Mouse (Mus musculus) hindbrain, embryonic 11.5 days (tissue): Measurements from ENCODE around the gene Cdh23. TPM values are rescaled to one million over a fixed set of nuclear protein-coding genes. Genes with fewer than 3 reads are reported as not detected.

ENCODE experiments used
- ATAC-seq: fragments of 200-750 bp; cut with Nextera tagmentation; 2 replicates; pipeline ENCODE4 v1.8.0; 2017; ENCODE audit warnings: mild to moderate bottlenecking, moderate TSS enrichment, moderate library complexity; ENCODE audit not compliant: low FRiP score
- DNase-seq: peaks from one replicate; pipeline ENCODE4 v3.0.0-alpha.2; 2015; ENCODE audit warnings: low spot score
- H3K27ac ChIP-seq: fragments of 300-500 bp; sonication (generic); 2 replicates; pipeline ENCODE4 v1.5.1; 2014; ENCODE audit warnings: mild to moderate bottlenecking, low read depth, low read length
- H3K27me3 ChIP-seq: fragments of 300-500 bp; sonication (generic); 2 replicates; pipeline ENCODE4 v1.6.1; 2014; ENCODE audit warnings: mild to moderate bottlenecking, low read length, moderate library complexity, mixed read lengths; ENCODE audit not compliant: control insufficient read depth, insufficient read depth
- H3K36me3 ChIP-seq: fragments of 300-500 bp; sonication (generic); 2 replicates; pipeline ENCODE4 v1.6.1; 2014; ENCODE audit warnings: mild to moderate bottlenecking, low read length, moderate library complexity, mixed read lengths; ENCODE audit not compliant: control insufficient read depth, insufficient read depth
- H3K4me1 ChIP-seq: fragments of 300-500 bp; sonication (generic); replicated peaks from 2 replicates; pipeline ENCODE4 v1.6.1; 2014; ENCODE audit warnings: low read length, mixed read lengths; ENCODE audit not compliant: control insufficient read depth, insufficient read depth
- H3K4me2 ChIP-seq: fragments of 300-500 bp; sonication (generic); replicated peaks from 2 replicates; pipeline ENCODE4 v1.6.1; 2014; ENCODE audit warnings: mild to moderate bottlenecking, low read depth, low read length
- H3K4me3 ChIP-seq: fragments of 300-500 bp; sonication (generic); 2 replicates; pipeline ENCODE4 v1.5.1; 2014; ENCODE audit warnings: low read depth, low read length
- H3K9ac ChIP-seq: fragments of 300-500 bp; sonication (generic); 2 replicates; pipeline ENCODE4 v1.6.1; 2014; ENCODE audit warnings: low read depth, low read length
- H3K9me3 ChIP-seq: fragments of 300-500 bp; sonication (generic); 2 replicates; pipeline ENCODE4 v1.6.1; 2016; ENCODE audit warnings: low read length; ENCODE audit not compliant: control insufficient read depth
- WGBS: fragments of 180-500 bp; shearing (Covaris S2); extraction: QIAGEN DNeasy Blood & Tissue Kit; methylation state at CpG from one replicate; pipeline ENCODE4 v1.1.7; 2014; 5-methylcytosine and 5-hydroxymethylcytosine counted together
- polyA plus RNA-seq: library from polyadenylated mRNA; unstranded; fragments of >200 nt; fragmentation: Nextera tagmentation; extraction: Ambion mirVana; gene quantifications from 2 replicates; pipeline ENCODE4 v1.2.1, GENCODE M21; 2014

Gene Cdh23
- polyA plus RNA-seq, 1 experiment from 2014 or later = 1.6 TPM

DNA sequence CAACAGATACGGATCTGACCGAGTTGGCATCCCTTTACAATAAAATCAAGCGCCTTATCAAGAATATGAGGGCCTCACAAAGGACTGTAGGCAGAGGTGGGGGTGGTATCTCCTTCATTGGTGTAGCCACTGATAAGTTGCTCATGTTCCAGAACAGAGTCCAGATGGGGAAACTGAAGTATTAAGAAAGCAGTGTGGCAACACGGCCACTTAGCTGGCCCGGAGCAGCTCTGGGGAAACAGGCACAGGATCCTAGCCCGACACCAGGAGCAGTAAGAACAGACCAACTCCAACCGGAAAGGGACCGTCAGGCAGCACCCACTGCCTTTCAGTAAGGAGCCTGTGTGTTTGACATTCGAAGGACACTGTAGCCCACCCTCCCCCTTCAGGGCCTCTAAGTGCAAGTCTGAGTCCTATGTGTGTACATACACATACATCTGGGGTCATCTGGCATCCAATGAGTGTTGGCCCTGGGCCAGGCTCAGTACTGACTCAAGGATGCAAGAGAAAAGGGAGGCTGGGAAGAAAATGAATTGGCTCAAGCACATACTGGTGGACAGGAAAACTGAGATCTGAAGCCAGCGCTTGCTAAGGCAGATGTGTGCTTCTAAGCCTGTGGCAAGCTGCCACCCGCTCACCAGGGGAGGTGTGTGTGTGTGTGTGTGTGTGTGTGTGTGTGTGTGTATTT, 367.2 kb downstream of the Cdh23 start:
- no peak overlapping the region for H3K4me2 ChIP-seq
- no peaks in the 10 kb centered on the region for H3K36me3 ChIP-seq
- ATAC-seq (no peak), DNase-seq (no peak)
- no peak overlapping the region for H3K4me3 ChIP-seq
- no peak overlapping the region for H3K9ac ChIP-seq
- H3K27ac ChIP-seq = no peak overlapping the region
- H3K4me1 ChIP-seq = no peaks in the 10 kb centered on the region
- H3K27me3 ChIP-seq = no peaks in the 10 kb centered on the region
- H3K9me3 ChIP-seq = no peaks in the 10 kb centered on the region
- 88% methylated on average over 11 of the region's 11 CpGs for WGBS

DNA sequence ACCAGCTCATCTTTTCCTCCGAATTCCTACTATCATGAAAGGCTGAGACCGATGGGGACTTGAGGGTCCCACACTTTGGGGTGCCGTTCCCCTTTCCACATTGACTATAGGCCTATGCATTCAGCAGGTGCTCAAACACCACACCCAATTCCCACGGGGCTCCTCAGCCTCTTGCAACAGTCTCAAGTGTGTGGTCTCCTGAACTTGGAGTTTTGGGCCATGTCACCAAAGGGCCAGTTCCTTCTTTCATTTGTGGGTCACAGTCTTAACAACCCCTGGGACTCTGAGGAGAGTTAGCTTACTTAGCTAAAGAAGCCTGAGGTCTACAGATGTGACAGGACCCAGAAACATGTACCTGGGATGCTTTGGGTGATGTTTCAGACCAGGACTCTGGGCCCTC, 380.1 kb downstream of the Cdh23 start:
- DNase-seq = no peak

DNA sequence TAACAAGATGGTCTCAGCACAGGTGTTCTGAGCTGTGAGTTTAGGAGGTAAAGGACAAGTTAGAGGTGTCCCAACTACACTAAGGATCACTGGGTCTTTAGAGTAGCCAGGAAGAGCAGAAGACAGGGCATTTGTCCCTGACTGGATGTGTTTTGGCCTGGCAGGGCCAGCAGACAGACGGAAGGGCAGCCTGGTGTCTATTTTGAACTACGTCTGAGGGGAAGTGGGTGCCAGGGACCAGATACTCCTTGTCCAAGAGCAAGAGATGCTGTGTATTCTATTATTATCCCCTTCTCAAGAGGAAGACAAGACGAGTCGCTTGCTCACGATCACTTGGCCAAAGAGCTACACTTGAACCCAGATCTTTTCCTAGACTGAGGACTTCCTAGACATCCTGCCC, 382.7 kb downstream of the Cdh23 start:
- WGBS = 91% methylated on average over 5 of the region's 5 CpGs
- no peak for DNase-seq
- no peak overlapping the region for H3K4me3 ChIP-seq

More for the DNA sequence above, 380.1 kb downstream of the Cdh23 start:
- no peaks in the 10 kb centered on the region for H3K9me3 ChIP-seq
- no peak overlapping the region for H3K4me2 ChIP-seq
- no peak for ATAC-seq
- no peak overlapping the region for H3K9ac ChIP-seq
- no peak overlapping the region for H3K27ac ChIP-seq
- no peaks in the 10 kb centered on the region for H3K27me3 ChIP-seq
- H3K4me3 ChIP-seq = no peak overlapping the region
- H3K4me1 ChIP-seq = no peaks in the 10 kb centered on the region
- 91% methylated on average over 4 of the region's 4 CpGs for WGBS
- H3K36me3 ChIP-seq = no peaks in the 10 kb centered on the region

DNA sequence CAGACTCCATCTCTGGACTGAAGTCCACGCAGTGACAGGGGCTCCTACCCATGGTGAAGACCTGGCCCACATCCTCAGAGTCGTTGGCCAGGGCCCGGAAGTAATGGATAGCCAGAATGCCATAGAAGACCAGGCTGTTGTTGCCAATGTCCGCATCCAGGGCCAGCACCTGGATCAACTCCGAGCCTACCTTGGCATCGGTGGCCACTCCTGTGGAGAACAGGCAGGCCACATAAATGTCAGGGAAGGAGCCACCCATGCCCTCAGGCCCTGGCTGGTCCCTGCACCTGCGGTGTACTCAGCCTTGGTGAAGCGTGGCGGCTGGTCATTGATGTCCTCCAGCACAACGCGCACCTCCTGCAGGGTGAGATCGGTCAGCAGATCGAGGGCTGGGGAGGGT, 385.7 kb downstream of the Cdh23 start:
- Histone ChIP-seq H3K4me3 (no peak overlapping the region), H3K27me3 (no peaks in the 10 kb centered on the region), H3K36me3 (no peaks in the 10 kb centered on the region), H3K27ac (no peak overlapping the region), H3K9ac (no peak overlapping the region), H3K4me1 (no peaks in the 10 kb centered on the region), H3K4me2 (no peak overlapping the region), H3K9me3 (no peaks in the 10 kb centered on the region)
- DNase-seq (no peak), ATAC-seq (no peak)
- 90% methylated on average over 13 of the region's 13 CpGs for WGBS

More for the DNA sequence above, 382.7 kb downstream of the Cdh23 start:
- H3K36me3 ChIP-seq = no peaks in the 10 kb centered on the region
- no peaks in the 10 kb centered on the region for H3K4me1 ChIP-seq
- H3K9ac ChIP-seq = no peak overlapping the region
- H3K9me3 ChIP-seq = no peaks in the 10 kb centered on the region
- H3K4me2 ChIP-seq = no peak overlapping the region
- H3K27me3 ChIP-seq = no peaks in the 10 kb centered on the region
- ATAC-seq = no peak
- H3K27ac ChIP-seq = no peak overlapping the region

DNA sequence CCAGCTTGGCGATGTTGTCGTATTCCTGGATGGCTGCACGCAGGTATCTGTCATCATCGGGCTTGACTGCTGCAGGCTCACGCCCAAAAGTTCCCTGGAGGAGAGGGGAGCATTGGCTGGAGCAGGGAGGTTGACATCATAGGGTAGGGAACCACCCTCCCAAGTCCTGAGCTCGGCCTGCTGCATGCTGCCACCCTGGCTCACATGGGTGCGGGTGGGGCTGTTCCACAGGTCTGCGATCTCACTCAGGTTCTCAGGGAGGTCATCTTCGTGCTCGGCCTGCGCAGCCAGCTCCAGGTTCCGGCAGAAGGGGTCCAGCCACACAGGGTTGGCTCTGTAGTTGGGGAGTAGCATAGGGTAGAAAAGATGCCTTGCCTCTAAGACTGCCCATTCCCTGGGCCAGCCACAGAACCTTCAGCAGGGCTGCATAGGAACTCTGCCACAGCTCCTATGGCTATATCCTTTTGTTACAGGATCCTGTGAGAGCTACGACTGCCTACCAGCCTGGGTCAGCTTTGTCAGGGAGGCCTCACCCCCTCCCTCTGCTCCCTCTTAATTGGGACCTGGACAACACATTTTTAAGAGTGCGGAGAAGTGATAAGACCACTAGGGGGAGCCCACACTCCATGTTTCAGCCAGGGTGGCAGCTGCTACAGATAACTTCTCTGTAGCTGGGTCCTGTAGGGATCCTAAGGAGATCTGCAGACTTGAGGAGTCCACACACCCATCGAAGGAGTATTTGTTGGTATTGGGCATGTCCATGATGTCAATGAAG, 391.2 kb downstream of the Cdh23 start:
- Histone ChIP-seq H3K9ac (no peak overlapping the region), H3K4me2 (no peak overlapping the region), H3K27ac (no peak overlapping the region), H3K4me3 (no peak overlapping the region), H3K27me3 (no peaks in the 10 kb centered on the region), H3K9me3 (no peaks in the 10 kb centered on the region), H3K4me1 (no peaks in the 10 kb centered on the region), H3K36me3 (peaks cover 7% of the 10 kb centered on the region; the same call in 1 of the 2 replicates)
- DNase-seq (peak; percentile 90), ATAC-seq (peak; percentile 75)
- WGBS = 59% methylated on average over 15 of the region's 15 CpGs

DNA sequence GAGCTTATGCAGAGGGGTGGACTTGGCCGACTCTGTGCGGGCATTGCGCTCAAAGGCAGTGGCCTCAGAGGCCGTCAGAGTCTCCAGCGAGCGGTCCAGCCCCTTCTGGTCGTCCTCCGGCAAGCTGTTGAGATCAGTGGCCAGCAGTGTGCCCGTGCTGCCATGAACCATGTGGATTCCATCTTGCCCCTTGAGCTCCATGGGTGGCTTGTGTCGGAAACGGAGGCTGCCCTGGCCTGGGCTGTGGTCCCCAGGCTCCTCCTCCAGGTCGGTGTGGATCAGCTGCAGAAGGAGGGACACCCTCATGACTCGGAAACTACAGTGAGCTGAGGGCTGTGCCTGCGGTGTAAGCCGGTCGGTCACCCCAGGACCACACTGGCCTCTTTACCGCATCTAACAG, 392.9 kb downstream of the Cdh23 start:
- H3K27ac ChIP-seq = no peak overlapping the region
- H3K4me1 ChIP-seq = no peaks in the 10 kb centered on the region
- peaks cover 12% of the 10 kb centered on the region; the same call in 1 of the 2 replicates for H3K36me3 ChIP-seq
- DNase-seq (no peak), ATAC-seq (no peak)
- H3K4me3 ChIP-seq = no peak overlapping the region
- H3K27me3 ChIP-seq = no peaks in the 10 kb centered on the region
- no peaks in the 10 kb centered on the region for H3K9me3 ChIP-seq
- no peak overlapping the region for H3K9ac ChIP-seq
- WGBS = 86% methylated on average over 17 of the region's 17 CpGs
- H3K4me2 ChIP-seq = no peak overlapping the region

DNA sequence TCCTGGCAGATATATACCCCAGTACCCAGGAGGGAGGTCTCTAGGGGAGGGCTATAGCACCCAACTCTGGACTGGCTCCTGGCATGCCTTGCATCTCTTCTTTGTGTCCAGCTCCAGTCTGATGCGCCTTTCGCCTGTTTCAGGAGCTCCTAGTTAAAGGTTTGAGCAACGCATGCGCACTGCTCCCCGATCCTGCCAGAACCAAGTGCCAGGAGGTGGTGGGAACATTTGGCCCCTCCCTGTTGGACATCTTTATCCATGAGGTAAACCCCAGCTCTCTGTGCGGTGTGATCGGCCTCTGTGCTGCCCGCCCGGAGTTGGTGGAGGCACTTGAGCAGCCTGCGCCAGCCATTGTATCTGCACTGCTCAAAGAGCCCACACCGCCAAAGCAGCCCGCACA, 396.7 kb downstream of the Cdh23 start:
- 99% methylated on average over 12 of the region's 12 CpGs for WGBS
- no peak overlapping the region for H3K4me3 ChIP-seq
- ATAC-seq (no peak), DNase-seq (no peak)
- no peaks in the 10 kb centered on the region for H3K9me3 ChIP-seq
- no peak overlapping the region for H3K4me2 ChIP-seq
- no peak overlapping the region for H3K27ac ChIP-seq
- no peaks in the 10 kb centered on the region for H3K27me3 ChIP-seq
- H3K36me3 ChIP-seq = peaks cover 18% of the 10 kb centered on the region; the same call in 1 of the 2 replicates
- H3K4me1 ChIP-seq = no peaks in the 10 kb centered on the region
- no peak overlapping the region for H3K9ac ChIP-seq

DNA sequence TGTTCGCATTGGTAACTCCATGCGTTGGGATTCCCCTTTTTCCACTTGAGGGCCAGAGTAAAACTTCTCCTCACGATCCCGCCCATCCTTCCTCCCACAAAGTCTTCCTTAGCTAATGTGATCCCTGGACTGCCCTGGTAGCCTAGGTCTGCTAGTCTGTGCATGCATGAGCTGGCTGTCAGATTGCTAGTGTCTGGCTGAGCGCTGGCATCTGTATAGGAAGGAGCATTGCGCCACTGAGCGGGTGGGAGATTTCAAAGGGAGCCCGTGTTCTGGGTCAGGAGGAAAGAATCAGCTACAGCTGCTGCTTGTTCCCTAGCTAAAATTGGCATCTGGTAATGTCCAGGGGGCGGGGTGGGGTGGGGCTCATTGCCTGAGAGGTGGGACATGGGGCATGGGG, 400.3 kb downstream of the Cdh23 start:
- no peak overlapping the region for H3K4me2 ChIP-seq
- DNase-seq = no peak
- H3K9me3 ChIP-seq = no peaks in the 10 kb centered on the region
- H3K27me3 ChIP-seq = no peaks in the 10 kb centered on the region
- H3K9ac ChIP-seq = no peak overlapping the region
- ATAC-seq = no peak
- H3K36me3 ChIP-seq = peaks cover 21% of the 10 kb centered on the region; the same call in 1 of the 2 replicates
- no peak overlapping the region for H3K27ac ChIP-seq
- no peaks in the 10 kb centered on the region for H3K4me1 ChIP-seq
- 85% methylated on average over 9 of the region's 9 CpGs for WGBS
- no peak overlapping the region for H3K4me3 ChIP-seq

DNA sequence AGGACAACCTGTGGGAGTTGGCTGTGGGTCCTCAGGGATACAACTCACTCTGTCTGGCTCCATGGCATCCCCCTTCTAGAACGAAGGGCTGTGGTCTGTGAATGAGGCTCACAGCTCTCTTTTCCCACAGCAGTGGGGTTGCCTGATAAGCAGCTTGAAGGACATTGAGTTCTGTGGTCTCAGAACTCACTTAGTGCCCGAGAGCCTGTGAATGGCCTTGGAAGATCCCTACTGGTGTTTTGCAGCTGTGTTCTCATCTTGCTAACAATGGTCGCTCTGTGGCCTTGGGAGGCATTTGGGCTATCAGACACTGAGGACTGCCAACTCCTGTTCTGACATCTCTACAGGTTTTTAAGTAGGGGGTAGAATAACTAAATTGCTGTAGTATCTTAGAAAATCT, 400.9 kb downstream of the Cdh23 start:
- H3K4me3 ChIP-seq = no peak overlapping the region
- H3K9me3 ChIP-seq = no peaks in the 10 kb centered on the region
- DNase-seq (no peak), ATAC-seq (no peak)
- H3K9ac ChIP-seq = no peak overlapping the region
- H3K27me3 ChIP-seq = no peaks in the 10 kb centered on the region
- H3K4me2 ChIP-seq = no peak overlapping the region
- 92% methylated on average over 3 of the region's 3 CpGs for WGBS
- H3K4me1 ChIP-seq = no peaks in the 10 kb centered on the region
- H3K27ac ChIP-seq = no peak overlapping the region
- H3K36me3 ChIP-seq = peaks cover 17% of the 10 kb centered on the region; the same call in 1 of the 2 replicates
